Mouse (Mus musculus): ENCODE data around the gene Evi2a. TPM values are rescaled to one million over a fixed set of nuclear protein-coding genes. Genes with fewer than 3 reads are reported as not detected.

Evi2a gene
- polyA plus RNA-seq, 1 experiment from 2014 or later, result 2.0 TPM

Other genes with a start within 250 kb of the Evi2a start
- not detected in 2 replicates for gene Gm9964, start 233.7 kb downstream of the Evi2a start, polyA plus RNA-seq (2016; fragmentation: Nextera tagmentation; extraction: Ambion mirVana)
- gene Nf1, start 190.9 kb downstream of the Evi2a start, polyA plus RNA-seq (2016; fragmentation: Nextera tagmentation; extraction: Ambion mirVana), result 6.5 and 7.6 TPM in 2 replicates
- 0.08 and 0.34 TPM in 2 replicates for gene Omg, start 26.5 kb downstream of the Evi2a start, polyA plus RNA-seq (2016; fragmentation: Nextera tagmentation; extraction: Ambion mirVana)
- gene Evi2b, start 6.8 kb downstream of the Evi2a start, polyA plus RNA-seq (2016; fragmentation: Nextera tagmentation; extraction: Ambion mirVana), result 0.11 and 0.16 TPM in 2 replicates
- 0.82 and 1.1 TPM in 2 replicates for gene Evi2, start within 50 bp of the Evi2a start, polyA plus RNA-seq (2016; fragmentation: Nextera tagmentation; extraction: Ambion mirVana)
- gene Rab11fip4, start 60.6 kb upstream of the Evi2a start, polyA plus RNA-seq (2016; fragmentation: Nextera tagmentation; extraction: Ambion mirVana), result 9.5 and 13.4 TPM in 2 replicates

Measured in limb, embryonic 10.5 days (tissue).